Mouse (Mus musculus) liver, adult 2 months (tissue): ENCODE results near the gene 1700022I11Rik.

Source experiments
- CTCF ChIP-seq: fragments of 200-500 bp; IDR thresholded peaks from 2 replicates; pipeline ENCODE4 v1.5.1; 2011; ENCODE audit warnings: low read depth, low read length, control low read depth
- POLR2A ChIP-seq: fragments of 200-500 bp; IDR thresholded peaks from 2 replicates; pipeline ENCODE4 v1.6.1; 2011; ENCODE audit warnings: low read length, control low read depth; ENCODE audit not compliant: insufficient read depth; ENCODE audit errors: extremely low read depth

GRCm38 (mm10) chr4:42945445-42945844, 24.0 kb upstream of the 1700022I11Rik start:
- TF ChIP-seq POLR2A (no peak), CTCF (no peak)
